Mouse (Mus musculus) adrenal gland, adult 18-20 months (tissue): ENCODE measurements around the gene Rgs3. TPM values are rescaled to one million over a fixed set of nuclear protein-coding genes. Genes with fewer than 3 reads are reported as not detected.

Experiments used
- DNase-seq, 2 experiments: peaks; one replicate each; pipeline ENCODE4 v3.0.0; 2021 to 2022; ENCODE audit warnings: low spot score in 2 of 2
- long read RNA-seq, 2 experiments: library from polyadenylated mRNA; stranded (forward); transcript quantifications; one replicate each; pipeline ENCODE4 v2.0.0; 2021
- total RNA-seq, 2 experiments: library from RNA; stranded (reverse); gene quantifications; 1 replicate in 1 of 2; 2 replicates in 1 of 2; pipeline ENCODE4 v1.2.3; 2021

Rgs3 gene
- 10 to 100 TPM; 23.2 to 24.3 TPM for total RNA-seq
- long read RNA-seq, experiment 1, full-length matches to known transcripts, result 11 of 23 reads
- long read RNA-seq, experiment 1, partial matches to known transcripts, result 5 of 23 reads
- long read RNA-seq, experiment 1, other reads (novel, unspliced or antisense), result 7 of 23 reads
- long read RNA-seq, experiment 2, full-length matches to known transcripts, result 26 of 57 reads
- long read RNA-seq, experiment 2, partial matches to known transcripts, result 15 of 57 reads
- long read RNA-seq, experiment 2, other reads (novel, unspliced or antisense), result 16 of 57 reads

GRCm38 (mm10) chr4:62559797-62560329 lies at the start of gene Rgs3:
Rgs3 (plus strand) TSS chr4:62559847.
- no peak for DNase-seq

GRCm38 (mm10) chr4:62509946-62510345 lies 49.7 kb upstream of the Rgs3 start:
- DNase-seq, result peak; percentile 70 to 80

GRCm38 (mm10) chr4:62513998-62514506 lies 45.6 kb upstream of the Rgs3 start:
- no peak for DNase-seq

- DNase-seq, result no peak
These were observed 44.7 kb upstream of the Rgs3 start for GRCm38 (mm10) chr4:62514995-62515394.

- DNase-seq, result no peak
These were observed 44.2 kb upstream of the Rgs3 start for GRCm38 (mm10) chr4:62515490-62515889.

- DNase-seq, result peak in 1 of 2 experiments; percentile 53
These were observed 43.6 kb upstream of the Rgs3 start for GRCm38 (mm10) chr4:62516079-62516478.

GRCm38 (mm10) chr4:62516579-62516978 lies 43.1 kb upstream of the Rgs3 start:
- DNase-seq, result no peak

GRCm38 (mm10) chr4:62517046-62517445 lies 42.6 kb upstream of the Rgs3 start:
- no peak for DNase-seq

- no peak for DNase-seq
These were observed 41.9 kb upstream of the Rgs3 start for GRCm38 (mm10) chr4:62517538-62518415.

- no peak for DNase-seq
These were observed 41.1 kb upstream of the Rgs3 start for GRCm38 (mm10) chr4:62518416-62519121.

GRCm38 (mm10) chr4:62519122-62519848 lies 40.4 kb upstream of the Rgs3 start:
- no peak for DNase-seq

- DNase-seq, result peak; percentile 90 to 91
These were observed 39.8 kb upstream of the Rgs3 start, which contains the start of gene Alad for GRCm38 (mm10) chr4:62519849-62520233. Alad (minus strand) TSS chr4:62519918.

GRCm38 (mm10) chr4:62520892-62521400 lies 38.7 kb upstream of the Rgs3 start:
- DNase-seq, result no peak

GRCm38 (mm10) chr4:62524651-62525488 lies 34.8 kb upstream of the Rgs3 start, which contains the start of the genes Pole3 and 4933430I17Rik:
Pole3 (minus strand) TSS chr4:62525068.
4933430I17Rik (plus strand) TSS chr4:62525369.
- DNase-seq, result peak; percentile 95 to 96

- no peak for DNase-seq
These were observed 34.2 kb upstream of the Rgs3 start for GRCm38 (mm10) chr4:62525489-62525811.

GRCm38 (mm10) chr4:62526256-62526655 lies 33.4 kb upstream of the Rgs3 start:
- no peak for DNase-seq

GRCm38 (mm10) chr4:62527655-62528054 lies 32.0 kb upstream of the Rgs3 start:
- no peak for DNase-seq

- no peak for DNase-seq
These were observed 25.9 kb upstream of the Rgs3 start for GRCm38 (mm10) chr4:62533729-62534128.

GRCm38 (mm10) chr4:62541802-62542201 lies 17.8 kb upstream of the Rgs3 start:
- no peak for DNase-seq
